Mouse (Mus musculus) liver, postnatal 0 days (tissue): ENCODE measurements at regions not wholly inside any gene's neighbourhood (a gene's known extent, or its start where the extent isn't known, plus 50 kb on each side); places are given as distances from the start of the nearest gene placed in this dataset.

Source experiments
- CTCF ChIP-seq: sonication (generic); IDR thresholded peaks from 2 replicates; pipeline ENCODE4 v1.5.1; 2016; ENCODE audit warnings: antibody characterized with exemption, low read depth
- EP300 ChIP-seq: IDR thresholded peaks from 2 replicates; pipeline ENCODE4 v1.6.1; 2016; ENCODE audit warnings: antibody characterized with exemption, low read depth, mild to moderate bottlenecking

DNA sequence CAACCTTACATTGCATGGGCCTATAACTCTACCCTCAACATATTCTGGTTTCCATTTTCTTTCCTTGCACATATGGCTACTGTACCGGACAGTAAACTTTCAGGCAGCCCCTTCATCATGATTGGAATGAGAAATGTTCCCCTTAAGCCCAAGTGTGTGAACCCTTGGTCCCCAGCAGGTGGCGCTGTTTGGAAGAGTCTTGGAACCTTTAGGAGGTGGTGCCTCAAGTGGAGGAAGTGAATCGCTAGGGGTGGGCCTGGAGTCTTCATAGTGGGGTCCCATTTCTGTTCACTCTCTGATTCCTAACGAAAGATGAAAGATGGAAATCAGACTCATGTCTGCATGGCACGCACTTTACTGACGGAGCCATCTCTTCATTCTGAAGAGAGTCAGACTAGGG lies 91.8 kb downstream of the Bms1 start:
- TF ChIP-seq CTCF (peak; percentile 68), EP300 (no peak)
